Mouse (Mus musculus) limb, embryonic 10.5 days (tissue): ENCODE measurements around the gene Pde12. TPM values are rescaled to one million over a fixed set of nuclear protein-coding genes. Genes with fewer than 3 reads are reported as not detected.

ENCODE experiments used
- DNase-seq: peaks from one replicate; pipeline ENCODE4 v3.0.0-alpha.2; 2017; ENCODE audit warnings: low spot score
- H3K27ac ChIP-seq: fragments of 300-500 bp; sonication (generic); 2 replicates; pipeline ENCODE4 v1.5.1; 2016; ENCODE audit warnings: mild to moderate bottlenecking
- H3K27me3 ChIP-seq: fragments of 300-500 bp; sonication (generic); 2 replicates; pipeline ENCODE4 v1.6.1; 2016; ENCODE audit warnings: low read depth, mild to moderate bottlenecking; ENCODE audit not compliant: poor library complexity, severe bottlenecking
- H3K36me3 ChIP-seq: fragments of 300-500 bp; sonication (generic); 2 replicates; pipeline ENCODE4 v1.6.1; 2016; ENCODE audit warnings: mild to moderate bottlenecking, moderate library complexity
- H3K4me1 ChIP-seq: fragments of 300-500 bp; sonication (generic); 2 replicates; pipeline ENCODE4 v1.6.1; 2016
- H3K4me3 ChIP-seq: fragments of 300-500 bp; sonication (generic); 2 replicates; pipeline ENCODE4 v1.5.1; 2016; ENCODE audit warnings: mild to moderate bottlenecking, moderate library complexity
- H3K9me3 ChIP-seq: fragments of 300-500 bp; sonication (generic); replicated peaks from 2 replicates; pipeline ENCODE4 v1.6.1; 2016; ENCODE audit warnings: mild to moderate bottlenecking
- WGBS: fragments of 180-500 bp; shearing (Covaris S2); methylation state at CpG from one replicate; pipeline ENCODE4 v1.1.7; 2016; 5-methylcytosine and 5-hydroxymethylcytosine counted together
- polyA plus RNA-seq: library from polyadenylated mRNA; unstranded; fragments of >200 nt; fragmentation: Nextera tagmentation; extraction: Ambion mirVana; gene quantifications from 2 replicates; pipeline ENCODE4 v1.2.1, GENCODE M21; 2016

The Pde12 gene
- polyA plus RNA-seq, 1 experiment from 2014 or later, result 12.6 TPM

DNA sequence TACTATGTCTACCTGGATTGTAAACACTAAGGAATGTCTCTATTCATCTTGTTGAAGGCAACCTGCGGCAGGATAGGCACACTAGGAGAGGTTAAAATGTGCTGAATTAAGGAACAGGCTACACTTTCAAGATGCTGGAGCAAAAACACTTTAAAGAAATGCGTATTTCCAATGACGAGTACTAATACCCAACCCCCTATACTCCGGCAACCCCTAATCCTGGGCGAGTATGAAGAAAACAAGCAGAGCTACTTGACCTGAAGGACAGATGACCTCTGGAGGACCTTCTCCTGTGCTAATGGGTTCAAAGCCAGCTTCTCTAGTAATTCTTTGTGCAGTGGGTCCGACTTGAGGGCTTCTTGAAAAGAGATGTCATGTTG, 1.7 kb downstream of the Pde12 start:
- DNase-seq, result no peak
- Histone ChIP-seq H3K36me3 (peaks cover 32% of the 10 kb centered on the region), H3K4me1 (peaks cover 23% of the 10 kb centered on the region), H3K9me3 (no peaks in the 10 kb centered on the region), H3K4me3 (peak overlapping the region; percentile 97), H3K27ac (peak overlapping the region; percentile 97), H3K27me3 (no peaks in the 10 kb centered on the region)
- 32% methylated on average over 6 of the region's 6 CpGs for WGBS

DNA sequence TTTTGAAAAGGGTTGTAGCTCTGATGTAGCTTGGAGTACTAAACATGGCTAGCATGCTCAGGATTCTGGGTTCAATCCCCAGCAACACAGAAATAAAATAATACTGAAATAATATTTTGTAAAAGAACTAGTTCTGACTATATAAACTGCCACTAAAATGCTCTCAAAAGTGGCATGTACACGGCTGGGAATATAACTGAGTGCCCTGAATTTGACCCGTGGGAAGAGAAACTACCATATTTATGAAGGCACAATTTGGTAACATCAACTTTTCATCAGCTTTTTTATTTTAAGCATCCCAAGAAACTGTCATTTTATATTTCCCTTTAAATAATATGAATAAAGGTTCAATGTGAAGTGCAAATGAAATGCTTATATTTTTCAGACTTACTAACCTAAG, 5.8 kb downstream of the Pde12 start:
- WGBS, result 95% methylated on average over 2 of the region's 2 CpGs
- Histone ChIP-seq H3K4me1 (peaks cover 18% of the 10 kb centered on the region), H3K4me3 (no peak overlapping the region), H3K27ac (no peak overlapping the region), H3K36me3 (peaks cover 43% of the 10 kb centered on the region), H3K9me3 (no peaks in the 10 kb centered on the region), H3K27me3 (no peaks in the 10 kb centered on the region)
- DNase-seq, result no peak

DNA sequence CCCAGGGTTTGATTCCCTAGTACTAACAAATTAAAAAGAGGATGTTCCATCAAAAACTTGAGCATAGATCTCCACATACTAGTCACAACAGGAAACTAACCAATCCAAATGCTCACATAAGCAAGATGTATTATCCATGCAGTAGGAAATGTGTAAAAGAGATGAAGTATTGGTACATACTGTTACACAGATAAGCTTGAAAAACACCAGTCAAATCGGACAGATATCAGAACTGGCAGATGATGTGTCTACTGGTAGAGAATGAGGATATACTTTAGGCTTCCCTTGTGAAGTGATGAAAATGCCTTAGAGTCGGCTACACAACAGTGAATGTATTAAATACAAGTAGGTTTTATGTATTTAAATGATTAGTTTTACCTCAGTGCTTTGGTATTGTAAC, 7.2 kb downstream of the Pde12 start:
- Histone ChIP-seq H3K27ac (no peak overlapping the region), H3K9me3 (no peaks in the 10 kb centered on the region), H3K4me3 (no peak overlapping the region), H3K27me3 (no peaks in the 10 kb centered on the region), H3K36me3 (peaks cover 54% of the 10 kb centered on the region), H3K4me1 (peaks cover 8% of the 10 kb centered on the region)
- WGBS, result 90% methylated on average over 2 of the region's 2 CpGs
- no peak for DNase-seq

DNA sequence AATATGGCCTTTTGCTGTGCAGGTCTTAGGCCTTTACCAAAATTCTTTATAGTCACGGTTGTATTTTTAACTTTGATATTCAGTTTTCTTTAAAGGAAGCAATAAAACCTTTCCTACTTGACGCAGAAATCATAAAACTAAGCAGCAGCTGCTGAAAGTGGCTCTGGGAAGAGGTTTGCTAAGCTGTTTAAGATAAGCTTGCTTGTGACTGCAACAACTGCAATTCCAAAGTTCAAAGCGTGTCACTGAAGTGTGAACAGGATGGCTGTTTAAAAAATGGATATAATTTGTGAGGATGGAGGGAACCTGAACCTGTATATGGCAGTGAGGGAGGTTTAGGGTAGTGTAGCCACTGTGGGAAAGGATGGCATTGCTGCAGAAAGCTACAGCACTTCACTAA, 7.7 kb downstream of the Pde12 start:
- H3K27me3 ChIP-seq, result no peaks in the 10 kb centered on the region
- H3K36me3 ChIP-seq, result peaks cover 59% of the 10 kb centered on the region
- H3K4me1 ChIP-seq, result peaks cover 4% of the 10 kb centered on the region
- H3K9me3 ChIP-seq, result no peaks in the 10 kb centered on the region
- H3K27ac ChIP-seq, result no peak overlapping the region
- no peak overlapping the region for H3K4me3 ChIP-seq
- 84% methylated on average over 3 of the region's 3 CpGs for WGBS
- DNase-seq, result no peak

DNA sequence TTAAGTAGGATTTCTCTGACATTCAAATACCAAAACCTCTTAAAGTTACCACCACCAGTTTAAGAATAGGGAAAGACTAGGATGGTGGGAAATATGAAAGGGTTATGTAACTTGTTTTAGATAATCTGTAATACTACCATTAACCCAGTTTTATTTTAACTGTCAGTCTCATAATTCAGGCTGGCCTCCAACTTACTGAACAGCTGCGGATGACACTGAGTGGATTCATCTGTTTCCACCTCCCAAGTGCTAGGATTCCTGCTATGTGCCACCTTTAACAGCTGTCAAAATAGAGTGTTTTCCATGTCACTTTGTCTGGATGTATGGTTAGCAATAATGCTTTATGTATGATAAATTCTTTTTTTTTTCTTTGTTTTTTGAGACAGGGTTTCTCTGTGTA, 9.4 kb downstream of the Pde12 start:
- Histone ChIP-seq H3K9me3 (no peaks in the 10 kb centered on the region), H3K4me3 (no peak overlapping the region), H3K4me1 (no peaks in the 10 kb centered on the region), H3K36me3 (peaks cover 62% of the 10 kb centered on the region), H3K27ac (no peak overlapping the region), H3K27me3 (no peaks in the 10 kb centered on the region)
- 87% methylated on average over 1 of the region's 1 CpGs for whole genome bisulfite sequencing
- DNase-seq, result no peak

DNA sequence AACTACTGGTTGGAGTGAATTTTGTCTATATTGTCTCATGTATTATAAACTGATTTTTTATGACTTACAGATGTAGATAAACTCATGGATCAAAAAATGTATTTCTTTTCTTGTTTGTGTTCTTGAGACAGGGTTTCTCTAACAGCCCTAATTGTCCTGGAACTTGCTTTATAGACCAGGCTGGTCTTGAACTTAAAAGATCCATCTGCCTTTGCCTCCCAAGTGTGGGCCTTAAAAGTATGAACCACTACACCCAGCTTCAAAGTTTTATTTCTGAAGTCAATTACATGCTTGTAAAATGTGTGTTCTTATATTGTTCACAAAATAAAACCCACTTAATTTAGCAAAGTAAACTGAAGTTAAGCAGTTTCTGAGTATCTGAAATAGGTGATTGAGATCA, 11.5 kb downstream of the Pde12 start:
- no peaks in the 10 kb centered on the region for H3K4me1 ChIP-seq
- H3K36me3 ChIP-seq, result peaks cover 63% of the 10 kb centered on the region
- no peak for DNase-seq
- no peaks in the 10 kb centered on the region for H3K27me3 ChIP-seq
- no peak overlapping the region for H3K4me3 ChIP-seq
- no peak overlapping the region for H3K27ac ChIP-seq
- H3K9me3 ChIP-seq, result no peaks in the 10 kb centered on the region

DNA sequence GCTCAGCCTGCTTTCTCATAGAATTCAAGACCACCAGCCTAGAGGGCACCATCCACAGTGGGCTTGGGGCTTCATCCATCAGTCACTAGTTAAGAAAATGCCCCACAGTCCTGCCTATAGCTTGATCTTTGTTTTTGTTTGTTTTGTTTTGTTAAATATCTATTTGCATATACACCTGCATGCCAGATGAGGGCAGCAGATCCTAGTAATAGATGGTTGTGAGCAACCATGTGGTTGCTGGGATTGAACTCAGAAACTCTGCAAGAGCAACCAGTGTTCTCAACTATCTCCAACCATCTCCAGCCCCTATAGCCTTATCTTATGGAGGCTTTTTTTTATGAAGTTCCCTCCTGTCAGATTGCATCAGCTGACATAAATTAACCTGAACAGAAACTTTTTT, 17.8 kb downstream of the Pde12 start:
- Histone ChIP-seq H3K4me3 (no peak overlapping the region), H3K27ac (no peak overlapping the region), H3K36me3 (peaks cover 87% of the 10 kb centered on the region), H3K9me3 (no peaks in the 10 kb centered on the region), H3K4me1 (no peaks in the 10 kb centered on the region), H3K27me3 (no peaks in the 10 kb centered on the region)
- DNase-seq, result no peak

DNA sequence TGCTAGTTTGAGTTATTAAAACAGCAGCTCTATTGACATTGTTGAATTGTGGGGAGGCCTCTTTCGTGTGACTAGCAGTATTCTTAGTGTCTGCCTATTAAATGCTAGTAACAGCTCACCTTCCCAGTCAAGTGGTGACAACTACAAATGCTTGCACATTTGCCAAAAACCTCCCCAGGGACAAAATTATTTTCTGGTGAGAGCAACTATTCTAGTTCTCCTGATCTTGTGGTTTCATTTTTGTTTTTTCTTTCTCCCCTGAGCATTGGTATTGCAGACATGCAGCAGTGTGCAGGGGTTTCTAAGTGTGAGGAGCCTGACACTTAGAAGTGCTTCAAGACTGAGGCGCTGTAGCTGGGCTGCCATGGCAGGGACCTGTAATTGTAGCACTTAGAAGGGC, 21.9 kb downstream of the Pde12 start:
- no peaks in the 10 kb centered on the region for H3K9me3 ChIP-seq

DNA sequence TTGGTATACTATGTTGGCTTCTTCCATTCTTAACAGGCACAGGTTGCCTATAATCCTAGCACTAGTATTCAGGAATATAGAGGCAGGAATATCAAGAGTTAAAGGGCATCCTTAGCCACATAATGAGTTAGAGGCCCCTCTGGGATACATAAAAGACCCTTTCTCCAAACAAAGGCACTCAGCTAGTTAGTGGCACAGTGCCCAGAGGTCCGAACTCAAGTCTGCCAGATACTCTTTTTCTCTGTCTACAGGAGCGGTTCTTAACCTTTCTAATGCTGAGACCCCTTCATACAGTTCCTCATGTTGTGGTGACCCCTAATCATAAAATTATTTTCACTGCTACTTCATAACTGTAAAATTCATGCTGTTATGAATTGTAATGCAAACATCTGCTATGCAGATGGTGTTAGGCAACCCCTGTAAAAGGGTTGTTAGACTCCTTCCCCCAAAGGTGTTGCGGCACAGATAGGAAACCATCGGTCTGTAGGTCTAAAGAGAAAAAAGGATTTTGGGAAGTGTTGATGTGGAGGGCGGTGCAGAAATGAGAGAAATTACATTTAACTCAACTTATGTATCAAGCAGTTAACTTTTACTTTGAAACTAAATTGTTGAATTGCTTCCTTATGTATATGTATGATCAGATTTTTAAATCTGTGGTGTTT, 23.6 kb downstream of the Pde12 start:
- 74% methylated on average over 5 of the region's 5 CpGs for WGBS
- no peak overlapping the region for H3K27ac ChIP-seq
- DNase-seq, result no peak

More for the DNA sequence above, 21.9 kb downstream of the Pde12 start:
- Histone ChIP-seq H3K4me3 (no peak overlapping the region), H3K27me3 (no peaks in the 10 kb centered on the region), H3K27ac (no peak overlapping the region), H3K36me3 (peaks cover 51% of the 10 kb centered on the region), H3K4me1 (peaks cover 2% of the 10 kb centered on the region; the same call in 1 of the 2 replicates)
- 89% methylated on average over 2 of the region's 2 CpGs for WGBS
- no peak for DNase-seq

DNA sequence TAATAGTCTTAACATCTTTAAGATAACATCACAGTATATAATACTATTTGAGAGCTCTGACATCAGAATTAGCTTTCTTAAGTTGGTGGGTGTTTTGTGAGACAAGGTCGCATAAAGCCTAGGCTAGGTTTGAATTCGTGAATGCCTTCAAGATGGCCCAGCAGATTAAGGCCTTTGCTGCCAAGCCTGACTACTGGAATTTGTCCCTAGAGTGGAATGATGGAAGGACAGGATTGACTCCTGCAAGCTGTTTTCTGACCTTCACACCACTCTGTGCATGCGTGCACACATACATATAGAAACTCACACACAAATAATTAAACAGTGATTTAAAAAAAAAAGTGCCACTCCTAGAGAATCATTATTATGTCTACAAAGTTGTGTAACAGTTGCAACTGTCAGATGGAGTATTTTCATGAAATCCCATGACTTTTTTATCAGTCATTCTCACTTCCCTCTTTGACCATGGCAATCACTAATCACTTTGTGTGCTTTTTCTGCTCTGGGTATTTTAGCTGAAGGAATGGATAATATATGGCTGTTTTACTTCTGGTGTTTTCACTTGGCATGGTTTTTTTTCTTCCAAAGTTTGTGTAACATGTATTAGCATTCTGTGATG, 26.6 kb downstream of the Pde12 start:
- no peak overlapping the region for H3K4me3 ChIP-seq
- no peak for DNase-seq
- WGBS, result 94% methylated on average over 3 of the region's 3 CpGs
- H3K27ac ChIP-seq, result no peak overlapping the region
- no peaks in the 10 kb centered on the region for H3K9me3 ChIP-seq
- H3K27me3 ChIP-seq, result no peaks in the 10 kb centered on the region
- H3K4me1 ChIP-seq, result peaks cover 12% of the 10 kb centered on the region
- H3K36me3 ChIP-seq, result peaks cover 16% of the 10 kb centered on the region

More for the DNA sequence above, 23.6 kb downstream of the Pde12 start:
- peaks cover 2% of the 10 kb centered on the region; the same call in 1 of the 2 replicates for H3K4me1 ChIP-seq
- no peak overlapping the region for H3K4me3 ChIP-seq
- no peaks in the 10 kb centered on the region for H3K27me3 ChIP-seq
- H3K36me3 ChIP-seq, result peaks cover 36% of the 10 kb centered on the region
- no peaks in the 10 kb centered on the region for H3K9me3 ChIP-seq

DNA sequence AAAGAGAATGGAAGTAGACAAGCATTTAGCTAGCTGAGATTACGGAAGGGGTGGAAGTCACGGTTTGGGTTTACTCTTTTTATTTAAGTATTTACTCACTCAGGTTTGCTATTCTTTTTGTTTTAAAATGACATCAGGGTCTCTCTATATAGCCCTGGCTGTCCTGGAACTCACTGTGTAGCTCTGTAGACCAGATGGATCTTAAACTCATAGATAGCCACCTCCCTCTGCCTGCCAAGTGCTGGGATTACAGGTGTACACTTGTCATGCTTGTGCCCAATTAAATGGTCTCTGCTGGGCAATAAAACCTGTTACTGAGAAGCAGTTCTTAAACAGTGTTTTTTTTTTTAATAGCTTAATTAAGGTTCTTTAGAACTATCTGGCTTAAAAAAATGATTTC, 29.7 kb downstream of the Pde12 start:
- DNase-seq, result no peak
- Histone ChIP-seq H3K4me3 (peak overlapping the region; percentile 86), H3K36me3 (0 out of 2 replicates have a peak, but pooled peaks cover 2% of the 10 kb centered on the region), H3K4me1 (peaks cover 15% of the 10 kb centered on the region), H3K27me3 (no peaks in the 10 kb centered on the region), H3K27ac (no peak overlapping the region), H3K9me3 (no peaks in the 10 kb centered on the region)
- WGBS, result 81% methylated on average over 2 of the region's 2 CpGs

DNA sequence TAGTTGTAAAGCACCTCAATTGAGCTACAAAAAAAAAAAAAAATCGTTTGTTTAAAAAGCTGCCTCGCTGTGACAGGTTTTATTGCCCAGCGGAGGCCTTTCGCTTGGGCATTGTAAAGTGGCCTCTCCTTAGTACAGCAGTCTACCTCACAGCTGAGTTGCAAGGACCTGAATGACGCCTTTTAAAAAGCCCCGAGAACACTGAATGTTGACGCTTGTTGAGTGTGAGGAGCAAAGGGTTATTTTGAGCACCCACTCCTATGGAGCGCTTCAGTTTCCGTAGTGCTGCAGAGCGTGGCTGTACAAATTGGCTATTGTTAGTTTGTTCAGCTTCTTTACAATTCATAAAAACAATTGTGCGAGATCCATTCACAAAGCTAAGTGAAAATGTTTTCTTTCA, 30.4 kb downstream of the Pde12 start:
- WGBS, result 19% methylated on average over 11 of the region's 11 CpGs
- Histone ChIP-seq H3K4me1 (peaks cover 15% of the 10 kb centered on the region), H3K4me3 (peak overlapping the region; percentile 86), H3K9me3 (no peaks in the 10 kb centered on the region), H3K36me3 (0 out of 2 replicates have a peak, but pooled peaks cover 2% of the 10 kb centered on the region), H3K27ac (peak overlapping the region; percentile 94), H3K27me3 (no peaks in the 10 kb centered on the region)
- no peak for DNase-seq

DNA sequence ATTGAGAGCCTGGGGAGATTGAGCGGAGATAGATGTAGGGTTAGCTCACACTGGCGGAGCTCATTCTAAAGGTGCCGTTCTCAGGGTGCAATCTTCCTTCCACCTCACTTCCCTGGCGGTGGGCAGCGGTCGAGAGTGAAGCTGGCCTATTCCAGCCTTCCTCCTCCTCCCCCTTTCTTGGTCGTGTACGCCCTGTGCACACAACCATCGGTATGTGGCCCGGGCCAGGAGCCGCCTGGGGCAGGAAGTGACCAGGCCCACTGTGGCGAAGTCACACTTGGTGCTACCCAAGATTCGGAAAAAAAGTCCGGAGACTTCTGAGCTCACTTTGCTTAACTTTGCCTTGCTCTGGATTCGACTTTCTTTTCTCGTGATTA, 31.0 kb downstream of the Pde12 start:
- no peaks in the 10 kb centered on the region for H3K27me3 ChIP-seq
- peak; percentile 73 for DNase-seq
- H3K27ac ChIP-seq, result peak overlapping the region; percentile 94
- 0 out of 2 replicates have a peak, but pooled peaks cover 2% of the 10 kb centered on the region for H3K36me3 ChIP-seq
- peaks cover 15% of the 10 kb centered on the region for H3K4me1 ChIP-seq
- no peaks in the 10 kb centered on the region for H3K9me3 ChIP-seq
- WGBS, result 1% methylated on average over 16 of the region's 16 CpGs
- H3K4me3 ChIP-seq, result peak overlapping the region; percentile 86
